Comparison of ENCODE assay signal across 8 mouse cellular contexts in genomic region chr16:8637217-8638051, GRCm38 (mm10). TPM values are rescaled to one million over a fixed set of nuclear protein-coding genes. Genes with fewer than 3 reads are reported as not detected.
A peak's percentile ranks its signal among the peaks of the same experiment; 100 is the strongest.
DNase-seq lines count a peak whose midpoint lies in the region; ATAC-seq and TF ChIP-seq lines count a peak whose summit lies in the region.

Gene Pmm2, plus strand, starts transcription at chr16:8637674.
Gene Tmem186, minus strand, starts transcription at chr16:8637712.

- WGBS in embryonic facial prominence, embryonic 14.5 days = under 1% methylated on average over 59 of the region's 59 CpGs
- under 1% methylated on average over 59 of the region's 59 CpGs for WGBS in heart, adult 2 months
- WGBS in limb, embryonic 13.5 days = under 1% methylated on average over 59 of the region's 59 CpGs
- under 1% methylated on average over 59 of the region's 59 CpGs for WGBS in midbrain, embryonic 16.5 days

- no peaks in the 10 kb centered on the region; the same call in 1 of the 2 replicates for H3K79me2 ChIP-seq in heart, adult 2 months (replicated peaks; ENCODE audit: control insufficient read depth, insufficient read depth, low read length)

- peak within 1 kb of the TSS; percentile 83 for H3K27ac ChIP-seq in embryonic facial prominence, embryonic 14.5 days (replicated peaks; ENCODE audit: low read depth, low read length)
- H3K27ac ChIP-seq in heart, adult 2 months = peak within 1 kb of the TSS; percentile 81
- peak within 1 kb of the TSS; percentile 83 for H3K27ac ChIP-seq in limb, embryonic 13.5 days
- H3K27ac ChIP-seq in midbrain, embryonic 16.5 days (ENCODE audit: low read length) = peak within 1 kb of the TSS; percentile 72

- peak; percentile 51 for TF ChIP-seq CTCF in heart, adult 2 months (IDR thresholded peaks at IDR 0.05)

- H3K27me3 ChIP-seq in embryonic facial prominence, embryonic 14.5 days (replicated peaks; ENCODE audit: control insufficient read depth, insufficient read depth, low read length) = no peaks in the 10 kb centered on the region
- no peaks in the 10 kb centered on the region for H3K27me3 ChIP-seq in heart, adult 2 months (ENCODE audit: control insufficient read depth, insufficient read depth, low read length)
- no peaks in the 10 kb centered on the region for H3K27me3 ChIP-seq in limb, embryonic 13.5 days
- H3K27me3 ChIP-seq in midbrain, embryonic 16.5 days (ENCODE audit: control insufficient read depth, insufficient read depth, low read depth, low read length) = no peaks in the 10 kb centered on the region

- TF ChIP-seq EP300 in heart, adult 2 months (IDR thresholded peaks at IDR 0.05; ENCODE audit: insufficient read depth, low read depth, low read length) = no peak

- peaks cover 38% of the 10 kb centered on the region for H3K36me3 ChIP-seq in embryonic facial prominence, embryonic 14.5 days (ENCODE audit: control insufficient read depth, insufficient read depth, low read length)
- H3K36me3 ChIP-seq in heart, adult 2 months (ENCODE audit: control insufficient read depth, insufficient read depth, low read length) = no peaks in the 10 kb centered on the region; the same call in 1 of the 2 replicates
- peaks cover 47% of the 10 kb centered on the region for H3K36me3 ChIP-seq in limb, embryonic 13.5 days
- H3K36me3 ChIP-seq in midbrain, embryonic 16.5 days (ENCODE audit: control insufficient read depth, insufficient read depth, low read length) = peaks cover 2% of the 10 kb centered on the region; the same call in 1 of the 2 replicates

- ATAC-seq in embryonic facial prominence, embryonic 14.5 days (ENCODE audit: low read depth) = peak; percentile 95
- ATAC-seq in limb, embryonic 13.5 days (ENCODE audit: low FRiP score, low read depth) = peak; percentile 94
- ATAC-seq in midbrain, embryonic 16.5 days = peak; percentile 95

- peak; percentile 98 for DNase-seq in 3T3-L1 (ENCODE audit: low read depth, low spot score)
- DNase-seq in adrenal gland, postnatal 4 days (ENCODE audit: low spot score in 2 of 2) = peak; percentile 41 to 62
- peak; percentile 97 for DNase-seq in embryonic facial prominence, embryonic 14.5 days (ENCODE audit: low spot score)
- peak; percentile 86 to 90 for DNase-seq in heart, adult 2 months
- DNase-seq in kidney, adult 8-10 months = peak; percentile 87 to 92
- peak; percentile 86 to 91 for DNase-seq in spleen, postnatal 10 days (ENCODE audit: low spot score in 2 of 2)

- H3K9me3 ChIP-seq in embryonic facial prominence, embryonic 14.5 days (ENCODE audit: control insufficient read depth, low read length) = no peaks in the 10 kb centered on the region
- no peaks in the 10 kb centered on the region for H3K9me3 ChIP-seq in limb, embryonic 13.5 days
- no peaks in the 10 kb centered on the region for H3K9me3 ChIP-seq in midbrain, embryonic 16.5 days (replicated peaks; ENCODE audit: control insufficient read depth, low read length, poor library complexity, severe bottlenecking)

- H3K4me2 ChIP-seq in embryonic facial prominence, embryonic 14.5 days (ENCODE audit: low read depth, low read length) = peak within 1 kb of the TSS; percentile 92
- peak within 1 kb of the TSS; percentile 85 for H3K4me2 ChIP-seq in limb, embryonic 13.5 days (replicated peaks)
- H3K4me2 ChIP-seq in midbrain, embryonic 16.5 days (ENCODE audit: low read length) = peak within 1 kb of the TSS; percentile 89

- peaks cover 13% of the 10 kb centered on the region; the same call in 1 of the 2 replicates for H3K4me1 ChIP-seq in embryonic facial prominence, embryonic 14.5 days (ENCODE audit: control insufficient read depth, insufficient read depth, low read length)
- H3K4me1 ChIP-seq in heart, adult 2 months (ENCODE audit: control insufficient read depth, insufficient read depth, low read length) = peaks cover 6% of the 10 kb centered on the region
- peaks cover 20% of the 10 kb centered on the region for H3K4me1 ChIP-seq in limb, embryonic 13.5 days
- H3K4me1 ChIP-seq in midbrain, embryonic 16.5 days (ENCODE audit: control insufficient read depth, insufficient read depth, low read length) = peaks cover 16% of the 10 kb centered on the region

- H3K9ac ChIP-seq in embryonic facial prominence, embryonic 14.5 days (ENCODE audit: low read depth, low read length) = peak within 1 kb of the TSS; percentile 89
- peak within 1 kb of the TSS; percentile 82 for H3K9ac ChIP-seq in heart, adult 2 months (ENCODE audit: low read depth, low read length)
- H3K9ac ChIP-seq in limb, embryonic 13.5 days = peak within 1 kb of the TSS; percentile 87
- peak within 1 kb of the TSS; percentile 69 for H3K9ac ChIP-seq in midbrain, embryonic 16.5 days (ENCODE audit: low read depth, low read length)

- intact Hi-C loops in heart, adult 2 months (cut with DNase I) = loop anchor here (5.0 kb wide), 1 partner anchor 125 kb away; the partner anchor contains the start of gene Abat

- peak; percentile 77 for TF ChIP-seq POLR2A in heart, adult 2 months (IDR thresholded peaks at IDR 0.05; ENCODE audit: insufficient read depth, low read depth, low read length)

- peak within 1 kb of the TSS; percentile 81 for H3K4me3 ChIP-seq in embryonic facial prominence, embryonic 14.5 days (ENCODE audit: low read depth, low read length)
- peak within 1 kb of the TSS; percentile 84 for H3K4me3 ChIP-seq in heart, adult 2 months
- peak within 1 kb of the TSS; percentile 84 for H3K4me3 ChIP-seq in limb, embryonic 13.5 days
- H3K4me3 ChIP-seq in midbrain, embryonic 16.5 days (ENCODE audit: low read depth, low read length) = peak within 1 kb of the TSS; percentile 63

RNA-seq across cellular contexts. Expression of gene Pmm2, which starts in this region (rescaled TPM):
- 10 to 100 TPM; 78.2 to 82.1 TPM for total RNA-seq in adrenal gland, postnatal 4 days (2021)
- polyA plus RNA-seq in embryonic facial prominence, embryonic 14.5 days (2014; fragmentation: Nextera tagmentation; extraction: Ambion mirVana) = 42.4 and 47.5 TPM in 2 replicates
- 10 to 100 TPM; 28.8 to 29.1 TPM for total RNA-seq in heart, adult 2 months (2021)
- polyA plus RNA-seq in heart, adult 2 months (2012; rRNA removed) = 38.8 and 50.2 TPM in 2 replicates
- 53.1 and 53.3 TPM in 2 replicates for polyA plus RNA-seq in limb, embryonic 13.5 days (2015; fragmentation: Nextera tagmentation; extraction: Ambion mirVana)
- 33.7 and 41.0 TPM in 2 replicates for polyA plus RNA-seq in midbrain, embryonic 16.5 days (2015; fragmentation: Nextera tagmentation; extraction: Ambion mirVana)

RNA-seq across cellular contexts. Expression of gene Tmem186, which starts in this region (rescaled TPM):
- total RNA-seq in adrenal gland, postnatal 4 days (2021) = 10 to 100 TPM; 18.2 to 20.8 TPM
- polyA plus RNA-seq in embryonic facial prominence, embryonic 14.5 days (2014; fragmentation: Nextera tagmentation; extraction: Ambion mirVana) = 11.4 and 14.1 TPM in 2 replicates
- 10 to 100 TPM; 17.2 to 19.1 TPM for total RNA-seq in heart, adult 2 months (2021)
- polyA plus RNA-seq in heart, adult 2 months (2012; rRNA removed) = 13.7 and 20.0 TPM in 2 replicates
- 21.1 and 21.8 TPM in 2 replicates for polyA plus RNA-seq in limb, embryonic 13.5 days (2015; fragmentation: Nextera tagmentation; extraction: Ambion mirVana)
- polyA plus RNA-seq in midbrain, embryonic 16.5 days (2015; fragmentation: Nextera tagmentation; extraction: Ambion mirVana) = 23.3 and 24.6 TPM in 2 replicates

Comparison
In these comparisons a context has a peak if more than half of its experiments do, and no peak if none do; other contexts are left out.
1. Peak in every context shown above with its lines: DNase-seq, ATAC-seq, H3K4me3 ChIP-seq and H3K27ac ChIP-seq.